30 mouse cellular contexts compared by ENCODE assay signal in genomic region chr2:67544426-67544825, GRCm38 (mm10).
"Had no signal": no experiment of that assay in that cellular context is flagged by ENCODE, and none has a peak within 500 bp of the region (broad histone marks: within the 10 kb centered on the region; RNA-seq: fewer than 3 reads in every experiment).

No protein-coding gene starts in this region.

- H3K4me1 ChIP-seq: heart, embryonic 10.5 days; heart, embryonic 12.5 days; heart, embryonic 13.5 days; heart, embryonic 15.5 days; hindbrain, embryonic 10.5 days; hindbrain, embryonic 12.5 days; intestine, embryonic 15.5 days; kidney, embryonic 15.5 days had no signal

- H3K9ac ChIP-seq: heart, embryonic 12.5 days; heart, embryonic 13.5 days; heart, embryonic 15.5 days; hindbrain, embryonic 12.5 days; hindbrain, embryonic 13.5 days; hindbrain, embryonic 14.5 days; hindbrain, embryonic 15.5 days; intestine, embryonic 15.5 days; kidney, embryonic 15.5 days had no signal

- H3K27ac ChIP-seq: heart, embryonic 10.5 days; heart, embryonic 13.5 days; heart, embryonic 15.5 days; hindbrain, embryonic 10.5 days; hindbrain, embryonic 12.5 days; hindbrain, embryonic 13.5 days; hindbrain, embryonic 14.5 days; hindbrain, embryonic 15.5 days; hindbrain, postnatal 0 days; intestine, embryonic 15.5 days; kidney, embryonic 15.5 days; kidney, postnatal 0 days; layer of hippocampus, adult 2 months had no signal

- H3K27me3 ChIP-seq: heart, embryonic 12.5 days; heart, embryonic 13.5 days; heart, embryonic 15.5 days; hindbrain, embryonic 12.5 days; hindbrain, embryonic 13.5 days; hindbrain, embryonic 15.5 days; intestine, embryonic 15.5 days; kidney, embryonic 15.5 days had no signal

- DNase-seq: heart, postnatal 10 days; heart, postnatal 14 days; heart, postnatal 36 days; heart, postnatal 4 days; kidney, adult 11 months; kidney, adult 18-20 months; kidney, adult 2 months; kidney, adult 8-10 months; kidney, adult 9 months; kidney, postnatal 10 days; kidney, postnatal 14 days; kidney, postnatal 25 days; kidney, postnatal 36 days; kidney, postnatal 4 days; layer of hippocampus, adult 9-11 months; layer of hippocampus, postnatal 36 days had no signal

- H3K36me3 ChIP-seq: heart, embryonic 10.5 days; heart, embryonic 12.5 days; heart, embryonic 13.5 days; heart, embryonic 15.5 days; hindbrain, embryonic 10.5 days; hindbrain, embryonic 12.5 days; hindbrain, embryonic 13.5 days; hindbrain, embryonic 15.5 days; intestine, embryonic 15.5 days; kidney, embryonic 15.5 days had no signal

- H3K4me3 ChIP-seq: heart, embryonic 10.5 days; heart, embryonic 12.5 days; heart, embryonic 13.5 days; heart, embryonic 15.5 days; hindbrain, embryonic 10.5 days; hindbrain, embryonic 12.5 days; hindbrain, embryonic 13.5 days; hindbrain, embryonic 15.5 days; intestine, embryonic 15.5 days; kidney, embryonic 15.5 days; layer of hippocampus, adult 2 months had no signal
